Mouse (Mus musculus): ENCODE results near the gene Polr2e.

Gene Polr2e

DNA sequence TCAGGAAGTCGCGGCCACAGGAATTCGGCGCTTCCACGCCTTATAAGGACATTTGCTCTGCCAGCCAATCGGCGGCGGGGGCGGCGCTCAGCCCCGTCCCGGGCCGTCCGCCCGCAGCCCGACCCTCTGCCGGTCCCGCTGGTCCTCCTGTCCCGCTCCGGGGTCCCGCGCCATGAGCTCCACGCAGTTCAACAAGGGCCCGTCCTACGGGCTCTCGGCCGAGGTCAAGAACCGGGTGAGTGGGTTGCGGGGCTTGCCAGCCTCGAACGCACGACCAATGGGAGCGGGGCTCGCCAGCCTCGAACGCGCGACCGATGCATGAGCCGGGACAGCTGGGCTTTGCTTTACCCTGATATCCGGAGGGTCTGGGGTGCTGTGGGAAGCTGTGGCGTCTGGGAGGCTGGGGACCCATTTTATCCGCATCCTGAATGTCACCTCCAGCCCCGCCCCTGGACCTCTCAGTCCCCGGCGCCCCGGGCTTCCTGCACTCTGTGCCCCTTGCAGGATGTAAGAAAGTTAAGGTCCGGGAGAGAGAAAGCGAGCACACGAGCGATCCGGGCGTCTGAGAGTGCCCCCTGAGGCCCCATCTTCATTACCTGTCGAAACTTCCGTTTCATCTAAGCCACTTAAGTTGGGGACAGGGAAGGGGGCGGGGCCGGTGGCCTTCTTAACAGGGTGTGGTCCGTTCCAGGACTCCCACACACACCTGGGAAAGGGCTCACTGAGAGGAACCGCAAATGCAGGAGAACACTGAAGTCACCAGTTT is 50.9 kb downstream of the Polr2e start, which contains the start of gene Cnn2:
TSS of gene Cnn2 (plus strand) at position 79 of the 766 bp plus-strand sequence.
- peak in 1 of 2 experiments; percentile 62 for DNase-seq (ENCODE audit: low spot score in 2 of 2)

DNA sequence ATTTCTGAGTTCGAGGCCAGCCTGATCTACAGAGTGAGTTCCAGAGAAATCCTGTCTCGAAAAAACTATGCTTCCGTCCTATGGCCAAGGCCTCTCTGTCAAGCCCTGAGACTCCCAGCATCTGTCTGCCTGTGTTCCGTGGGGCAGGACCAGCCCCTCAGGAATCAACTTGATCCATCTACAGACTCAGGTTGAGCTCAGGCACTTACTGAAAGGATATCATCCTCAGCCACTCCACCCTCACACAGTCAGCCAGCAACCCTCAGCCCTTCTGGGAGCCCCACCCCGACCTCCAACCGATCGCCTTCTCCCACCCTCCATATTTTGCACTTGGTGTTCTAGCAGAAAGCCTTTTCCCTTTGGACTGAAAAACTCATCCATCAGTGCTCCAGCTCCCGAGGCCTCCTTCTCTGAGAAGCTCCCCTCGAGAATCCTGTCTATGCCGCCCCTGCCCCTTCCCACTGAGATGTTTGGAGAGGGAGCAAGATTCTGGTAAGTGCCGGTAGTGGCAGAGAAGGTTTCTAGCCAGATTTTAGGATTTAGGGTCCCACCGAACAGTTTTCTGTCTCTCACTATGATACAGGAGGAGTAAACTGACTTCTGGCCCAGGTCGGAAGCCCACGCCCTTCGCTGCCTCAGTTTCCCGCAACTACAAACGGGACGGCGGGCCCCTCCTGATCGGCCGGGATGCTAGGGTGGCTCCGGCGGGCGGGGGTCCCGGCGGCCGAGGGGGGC is 51.7 kb downstream of the Polr2e start:
- DNase-seq (ENCODE audit: low spot score in 2 of 2), result no peak

DNA sequence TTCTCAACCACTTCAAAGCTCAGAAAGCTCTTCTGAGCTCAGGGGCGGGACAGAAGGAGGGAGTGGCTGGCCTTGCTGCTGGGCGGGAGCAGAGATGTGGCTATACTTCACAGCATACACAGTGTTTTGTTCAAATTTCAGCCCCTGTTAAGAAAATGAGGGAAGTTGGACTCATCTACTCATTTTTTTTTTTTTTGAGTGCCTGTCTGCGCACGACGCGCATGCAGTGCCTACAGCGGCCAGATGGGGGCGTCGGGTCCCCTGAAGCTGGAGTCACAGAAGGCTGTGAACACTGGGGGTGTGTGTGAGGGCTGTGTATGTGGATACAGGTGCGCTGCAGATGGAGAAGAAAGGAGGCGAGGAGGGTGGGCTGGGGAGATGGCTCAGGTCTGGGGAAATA is 52.6 kb downstream of the Polr2e start:
- peak; percentile 78 to 82 for DNase-seq (ENCODE audit: low spot score in 2 of 2)

DNA sequence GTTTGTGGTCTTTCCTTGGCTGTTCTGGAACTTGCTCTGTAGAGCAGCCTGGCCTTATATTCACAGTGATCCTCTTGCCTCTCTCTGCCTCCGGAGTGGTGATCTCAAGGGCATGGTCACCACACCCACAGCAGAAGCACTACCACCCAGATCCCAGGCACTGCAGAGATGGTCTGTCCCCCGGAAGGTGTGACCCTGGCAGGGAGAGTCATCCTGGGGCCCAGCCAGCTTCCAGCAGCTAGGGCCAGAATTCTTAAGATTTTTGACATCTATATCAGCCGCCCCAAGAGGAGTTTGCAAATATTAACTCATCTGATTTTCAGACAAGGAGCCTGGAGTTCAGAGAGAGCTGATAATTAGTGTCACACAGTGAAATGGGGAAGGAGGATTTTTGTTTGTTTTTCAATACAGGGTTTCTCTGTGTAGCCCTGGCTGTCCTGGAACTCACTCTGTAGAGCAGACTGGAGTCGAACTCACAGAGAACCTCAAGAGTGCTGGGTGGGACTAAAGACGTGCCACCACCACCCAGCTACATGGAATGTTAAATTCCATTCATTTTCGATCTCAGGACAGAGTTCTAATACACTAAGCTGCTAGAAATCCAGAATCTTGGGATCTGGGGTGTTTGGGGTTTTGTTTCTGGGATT is 53.2 kb downstream of the Polr2e start:
- peak in 1 of 2 experiments; percentile 44 for DNase-seq (ENCODE audit: low spot score in 2 of 2)

Measured in urinary bladder, postnatal 36 days (tissue).